Mouse (Mus musculus) Muller cell, postnatal 12 days (primary cell): Measurements from ENCODE around the gene Otos.

Source experiments
- DNase-seq: peaks from one replicate; pipeline ENCODE4 v3.0.0-alpha.2; 2015; ENCODE audit errors: inconsistent ontology term

Gene Otos

DNA sequence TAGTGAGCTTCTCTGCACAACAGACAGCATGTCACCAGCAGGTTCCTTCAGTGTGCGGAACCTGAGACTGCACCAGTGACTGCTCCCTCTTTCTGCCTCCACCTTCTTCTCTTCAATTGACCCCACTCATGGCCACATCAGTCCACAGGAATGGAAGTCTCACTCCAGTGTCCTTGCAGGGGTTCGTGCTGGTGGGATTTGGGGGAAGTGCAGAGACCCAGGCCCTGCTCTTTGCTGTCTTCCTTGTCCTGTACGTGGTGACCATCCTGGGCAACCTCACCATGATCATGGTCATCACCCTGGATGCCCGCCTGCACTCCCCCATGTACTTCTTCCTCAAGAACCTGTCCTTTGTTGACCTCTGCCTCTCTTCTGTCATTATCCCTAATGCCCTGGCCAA lies 40.9 kb downstream of the Otos start:
- no peak for DNase-seq

DNA sequence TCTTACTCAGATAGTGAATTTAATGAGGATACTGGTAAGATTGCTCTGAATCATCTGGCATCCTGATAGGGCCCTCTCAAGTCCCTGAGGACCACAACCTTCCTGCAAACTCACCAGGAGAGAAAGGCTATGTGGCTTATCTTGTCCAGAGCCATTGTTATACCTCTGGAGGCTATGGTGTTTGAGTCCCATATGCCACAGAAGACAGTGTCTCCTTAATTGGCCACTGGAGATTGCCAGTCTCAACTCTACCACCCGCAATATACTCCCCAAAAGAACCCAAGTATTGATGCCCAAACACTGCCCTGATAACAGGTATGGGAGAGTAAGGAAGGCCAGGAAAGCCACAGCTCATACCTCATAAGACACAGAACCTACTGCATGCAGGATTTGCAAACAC lies 43.2 kb downstream of the Otos start, which contains the start of gene Olfr1410:
Gene Olfr1410 (plus strand): TSS at position 301 of the 400 bp plus-strand sequence.
- no peak for DNase-seq

DNA sequence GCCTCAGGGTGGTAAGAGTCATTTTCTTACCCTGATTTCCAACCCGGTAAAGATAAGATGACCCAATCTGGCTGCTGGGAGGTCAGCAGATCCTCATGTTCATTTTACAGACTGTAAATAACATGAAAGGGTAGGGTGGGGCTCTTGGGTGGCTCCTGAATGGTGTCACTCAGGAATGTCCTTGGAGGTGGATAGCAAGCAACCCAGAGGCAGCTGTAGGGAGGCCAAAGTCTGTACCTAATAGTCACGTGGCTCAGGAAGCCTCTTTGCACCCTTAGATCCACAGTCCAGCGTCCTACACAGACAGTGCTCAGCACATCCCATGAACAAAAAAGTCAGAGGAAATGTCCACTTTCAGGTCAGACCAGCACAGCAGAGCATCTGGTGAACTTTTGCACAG lies 52.6 kb downstream of the Otos start:
- DNase-seq = no peak
